Mouse (Mus musculus) thymus, adult 2 months (tissue): ENCODE measurements around the gene Mical2.

Experiments
- CTCF ChIP-seq: fragments of 200-500 bp; IDR thresholded peaks from 2 replicates; pipeline ENCODE4 v1.5.1; 2012; ENCODE audit warnings: mild to moderate bottlenecking, control low read depth, low read length, moderate library complexity, borderline replicate concordance; ENCODE audit not compliant: control insufficient read depth, poor library complexity, insufficient read depth; ENCODE audit errors: extremely low read depth
- POLR2A ChIP-seq: fragments of 200-500 bp; IDR thresholded peaks from 2 replicates; pipeline ENCODE4 v1.6.1; 2012; ENCODE audit warnings: mild to moderate bottlenecking, low read length, control low read depth, moderate library complexity; ENCODE audit not compliant: control insufficient read depth, poor library complexity, insufficient read depth; ENCODE audit errors: extremely low read depth

DNA sequence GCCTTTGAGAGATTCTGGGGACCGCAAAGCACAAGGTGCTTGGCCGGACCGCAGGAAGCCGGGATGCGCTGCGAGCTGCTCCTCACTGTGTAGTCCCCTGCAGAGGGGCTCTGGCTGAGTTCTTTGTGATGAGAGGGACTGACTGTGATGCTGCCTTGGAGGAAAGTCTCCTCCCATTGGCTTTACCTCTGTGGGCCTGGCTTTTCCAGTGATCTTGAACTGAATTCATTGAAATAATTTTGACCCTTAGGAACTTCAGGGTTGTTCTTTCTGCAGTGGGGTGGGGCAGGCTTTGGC, 1.6 kb downstream of the Mical2 start:
- no peak for TF ChIP-seq CTCF
- TF ChIP-seq POLR2A = no peak
